ENCODE assay signal across 11 mouse cellular contexts in genomic region chr4:150518826-150519225, GRCm38 (mm10).
A peak's percentile ranks its signal among the peaks of the same experiment; 100 is the strongest.
DNase-seq lines count a peak whose midpoint lies in the region; ATAC-seq and TF ChIP-seq lines count a peak whose summit lies in the region.
"Had no signal": no experiment of that assay in that cellular context is flagged by ENCODE, and none has a peak within 500 bp of the region (broad histone marks: within the 10 kb centered on the region; RNA-seq: fewer than 3 reads in every experiment).

No protein-coding gene starts in this region.

- peak; percentile 91 for ATAC-seq in liver, embryonic 12.5 days
- peak; percentile 88 for ATAC-seq in stomach, embryonic 16.5 days (ENCODE audit: insufficient read depth, low FRiP score)

- H3K4me3 ChIP-seq in liver, embryonic 12.5 days, result peak overlapping the region; percentile 22
- no peak overlapping the region for H3K4me3 ChIP-seq in stomach, embryonic 16.5 days (replicated peaks; ENCODE audit: low read length)
- H3K4me3 ChIP-seq in cerebellum, adult 2 months (replicated peaks; ENCODE audit: insufficient read depth, low read depth, low read length), result no peak overlapping the region

- H3K27me3 ChIP-seq in liver, embryonic 12.5 days (replicated peaks), result no peaks in the 10 kb centered on the region
- H3K27me3 ChIP-seq in stomach, embryonic 16.5 days (ENCODE audit: control insufficient read depth, insufficient read depth, low read length), result no peaks in the 10 kb centered on the region
- no peaks in the 10 kb centered on the region for H3K27me3 ChIP-seq in cerebellum, adult 2 months (ENCODE audit: control insufficient read depth, insufficient read depth, low read length)

- TF ChIP-seq POLR2A in cerebellum, adult 2 months (IDR thresholded peaks at IDR 0.05; ENCODE audit: borderline replicate concordance, insufficient read depth, low read length), result no peak

- peak overlapping the region; percentile 95 for H3K27ac ChIP-seq in liver, embryonic 12.5 days
- H3K27ac ChIP-seq in stomach, embryonic 16.5 days (ENCODE audit: low read length), result peak overlapping the region; percentile 52
- no peak overlapping the region for H3K27ac ChIP-seq in cerebellum, adult 2 months (ENCODE audit: insufficient read depth, low read length)
- H3K27ac ChIP-seq: hindbrain, embryonic 14.5 days had no signal

- peak; percentile 8 to 34 for DNase-seq in spleen, postnatal 36 days (ENCODE audit: low spot score in 2 of 2)
- no peak for DNase-seq in spleen, postnatal 14 days (ENCODE audit: low spot score in 2 of 2)
- DNase-seq in c-Kit-positive CD71-negative TER-119-negative erythroid progenitor cells, embryonic 14.5 days (ENCODE audit: low read depth), result peak; percentile 39
- DNase-seq in adrenal gland, postnatal 36 days, result no peak
- DNase-seq in cerebellum, adult 2 months, result no peak
- DNase-seq in embryo, embryonic 10.5 days (ENCODE audit: low spot score), result no peak
- DNase-seq: gastrocnemius, postnatal 10 days; spleen, adult 18-20 months had no signal

- peak overlapping the region; percentile 52 for H3K4me2 ChIP-seq in liver, embryonic 12.5 days
- no peak overlapping the region for H3K4me2 ChIP-seq in stomach, embryonic 16.5 days (ENCODE audit: low read depth, low read length)
- H3K4me2 ChIP-seq: hindbrain, embryonic 14.5 days had no signal

- no peak for TF ChIP-seq CTCF in cerebellum, adult 2 months (IDR thresholded peaks at IDR 0.05; ENCODE audit: borderline replicate concordance, insufficient read depth, low read depth, low read length)

- 46% methylated on average over 5 of the region's 5 CpGs for WGBS in liver, embryonic 12.5 days (ENCODE audit: insufficient replicate concordance)
- 68% methylated on average over 5 of the region's 5 CpGs for WGBS in stomach, embryonic 16.5 days
- 95% methylated on average over 5 of the region's 5 CpGs for WGBS in cerebellum, adult 2 months

- H3K9me3 ChIP-seq in liver, embryonic 12.5 days (replicated peaks), result no peaks in the 10 kb centered on the region
- no peaks in the 10 kb centered on the region for H3K9me3 ChIP-seq in stomach, embryonic 16.5 days (replicated peaks; ENCODE audit: control insufficient read depth, low read length)

- H3K36me3 ChIP-seq in liver, embryonic 12.5 days, result peaks cover 6% of the 10 kb centered on the region
- H3K36me3 ChIP-seq in stomach, embryonic 16.5 days (ENCODE audit: control insufficient read depth, insufficient read depth, low read length), result no peaks in the 10 kb centered on the region

- peak overlapping the region; percentile 43 for H3K9ac ChIP-seq in liver, embryonic 12.5 days
- H3K9ac ChIP-seq in stomach, embryonic 16.5 days (ENCODE audit: low read length), result no peak overlapping the region
- H3K9ac ChIP-seq: hindbrain, embryonic 14.5 days had no signal

- H3K4me1 ChIP-seq in liver, embryonic 12.5 days, result peaks cover 76% of the 10 kb centered on the region
- peaks cover 17% of the 10 kb centered on the region; the same call in 1 of the 2 replicates for H3K4me1 ChIP-seq in stomach, embryonic 16.5 days (ENCODE audit: control insufficient read depth, insufficient read depth, low read length)
- no peaks in the 10 kb centered on the region for H3K4me1 ChIP-seq in cerebellum, adult 2 months (ENCODE audit: control insufficient read depth, insufficient read depth, low read length)

Comparison
In these comparisons a context has a peak if more than half of its experiments do, and no peak if none do; other contexts are left out.
1. DNase-seq: peak in spleen, postnatal 36 days (2 of 2) and c-Kit-positive CD71-negative TER-119-negative erythroid progenitor cells, embryonic 14.5 days (single experiment); none in spleen, postnatal 14 days (0 of 2), adrenal gland, postnatal 36 days (0 of 2), cerebellum, adult 2 months (0 of 2) and embryo, embryonic 10.5 days (single experiment).